Mouse (Mus musculus) heart, adult 2 months (tissue): ENCODE results near the gene Ankrd60. TPM values are rescaled to one million over a fixed set of nuclear protein-coding genes. Genes with fewer than 3 reads are reported as not detected.

Experiments
- DNase-seq, 2 experiments: peaks; one replicate each; pipeline ENCODE4 v3.0.0; 2021
- H3K27ac ChIP-seq: fragments of 200-600 bp; 2 replicates; pipeline ENCODE4 v1.8.1; 2022
- H3K27me3 ChIP-seq: fragments of 200-500 bp; 2 replicates; pipeline ENCODE4 v1.6.1; 2012; ENCODE audit warnings: mild to moderate bottlenecking, low read length, inconsistent platforms, mixed read lengths; ENCODE audit not compliant: control insufficient read depth, insufficient read depth
- H3K36me3 ChIP-seq: fragments of 200-500 bp; 2 replicates; pipeline ENCODE4 v1.6.1; 2012; ENCODE audit warnings: low read length, inconsistent platforms; ENCODE audit not compliant: control insufficient read depth, insufficient read depth
- H3K4me1 ChIP-seq: fragments of 200-500 bp; 2 replicates; pipeline ENCODE4 v1.6.1; 2011; ENCODE audit warnings: low read length; ENCODE audit not compliant: control insufficient read depth, insufficient read depth
- H3K4me3 ChIP-seq: fragments of 200-600 bp; 2 replicates; pipeline ENCODE4 v1.8.1; 2022
- H3K79me2 ChIP-seq: fragments of 200-500 bp; replicated peaks from 2 replicates; pipeline ENCODE4 v1.6.1; 2012; ENCODE audit warnings: mild to moderate bottlenecking, inconsistent platforms, low read length, moderate library complexity, mixed read lengths; ENCODE audit not compliant: control insufficient read depth, insufficient read depth
- H3K9ac ChIP-seq: fragments of 200-500 bp; 2 replicates; pipeline ENCODE4 v1.6.1; 2012; ENCODE audit warnings: low read depth, mild to moderate bottlenecking, control low read depth, inconsistent platforms, low read length, mixed read lengths
- CTCF ChIP-seq: fragments of 200-600 bp; IDR thresholded peaks from 2 replicates; pipeline ENCODE4 v1.8.1; 2022; ENCODE audit warnings: antibody characterized with exemption, mild to moderate bottlenecking, moderate library complexity
- EP300 ChIP-seq: fragments of 200-500 bp; IDR thresholded peaks from 2 replicates; pipeline ENCODE4 v1.6.1; 2011; ENCODE audit warnings: low read depth, low read length, control low read depth; ENCODE audit not compliant: insufficient read depth
- POLR2A ChIP-seq: fragments of 200-500 bp; IDR thresholded peaks from 2 replicates; pipeline ENCODE4 v1.6.1; 2011; ENCODE audit warnings: mild to moderate bottlenecking, low read depth, low read length, control low read depth; ENCODE audit not compliant: insufficient read depth
- WGBS: fragments of 180-500 bp; shearing (Covaris S2); methylation state at CpG from one replicate; pipeline ENCODE4 v1.1.7; 2018; 5-methylcytosine and 5-hydroxymethylcytosine counted together
- intact Hi-C: fragments of 180-260 bp; cut with DNase I; formaldehyde crosslinking; loops from one replicate; pipeline ENCODE4 v1.15.1; 2025
- polyA plus RNA-seq: library from polyadenylated mRNA; depleted of rRNA; stranded (reverse); fragments of >200 nt; gene quantifications from 2 replicates; pipeline ENCODE4 v1.2.3, GENCODE M21; 2012
- total RNA-seq, 2 experiments: library from RNA; stranded (reverse); gene quantifications; 2 replicates each; pipeline ENCODE4 v1.2.3; 2021

The Ankrd60 gene
- total and polyA plus RNA-seq, 3 experiments: not detected

DNA sequence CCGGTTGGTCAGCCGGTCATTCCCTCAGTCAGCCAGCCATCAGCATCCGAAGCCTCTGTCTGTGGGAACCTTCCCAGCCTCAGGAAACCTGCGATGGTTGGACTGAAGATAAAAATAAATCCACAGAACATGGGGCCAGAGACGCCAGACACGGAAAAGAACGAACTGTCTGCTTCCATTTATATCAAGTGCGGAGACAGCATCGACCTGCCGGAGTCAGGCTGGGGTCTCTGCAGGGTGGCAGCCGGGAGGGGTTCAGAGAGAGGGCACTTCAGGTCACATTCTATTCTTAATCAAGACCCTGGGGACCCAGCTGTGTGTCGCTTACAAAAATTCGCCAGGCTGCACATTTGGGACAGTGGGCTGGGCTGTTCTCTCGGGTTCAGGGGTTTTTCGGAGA lies 38.4 kb downstream of the Ankrd60 start:
- Histone ChIP-seq H3K4me3 (no peak overlapping the region), H3K36me3 (no peaks in the 10 kb centered on the region), H3K4me1 (no peaks in the 10 kb centered on the region), H3K27me3 (no peaks in the 10 kb centered on the region), H3K9ac (no peak overlapping the region), H3K79me2 (no peaks in the 10 kb centered on the region), H3K27ac (no peak overlapping the region)
- intact Hi-C loops: no loop called here
- WGBS: 40% methylated on average over 15 of the region's 15 CpGs
- no peak for DNase-seq
- TF ChIP-seq POLR2A (no peak), CTCF (no peak), EP300 (no peak)

GRCm38 (mm10) chr2:173535886-173536285 lies 42.3 kb downstream of the Ankrd60 start:
- no peak for DNase-seq
- Histone ChIP-seq H3K36me3 (no peaks in the 10 kb centered on the region), H3K4me1 (peaks cover 2% of the 10 kb centered on the region), H3K27me3 (no peaks in the 10 kb centered on the region), H3K4me3 (no peak overlapping the region), H3K9ac (no peak overlapping the region), H3K79me2 (no peaks in the 10 kb centered on the region), H3K27ac (no peak overlapping the region)
- intact Hi-C loops: no loop called here
- WGBS: 89% methylated on average over 9 of the region's 9 CpGs
- TF ChIP-seq POLR2A (no peak), CTCF (no peak), EP300 (no peak)

DNA sequence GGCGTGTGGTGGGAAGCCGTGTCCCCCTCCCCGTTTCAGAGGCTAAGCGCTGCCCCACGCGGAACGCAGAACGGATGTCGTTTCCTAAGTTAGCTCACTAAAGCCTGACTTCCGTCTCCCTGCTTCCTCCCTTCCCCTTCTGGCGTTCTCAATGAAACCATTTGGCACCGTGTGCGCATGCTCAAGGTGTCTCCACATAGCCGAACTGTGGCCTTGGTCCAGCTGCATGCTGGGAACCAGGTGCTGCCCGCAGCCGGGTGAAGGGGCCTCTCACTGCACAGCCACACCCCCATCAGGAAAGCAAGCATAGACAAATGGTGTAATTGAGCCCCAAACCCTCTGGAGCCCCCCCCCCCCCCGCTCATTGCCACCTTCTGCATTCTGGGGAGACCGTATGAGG lies 42.8 kb downstream of the Ankrd60 start:
- 79% methylated on average over 18 of the region's 18 CpGs for WGBS
- H3K4me1 ChIP-seq: peaks cover 2% of the 10 kb centered on the region
- H3K27ac ChIP-seq: no peak overlapping the region
- H3K36me3 ChIP-seq: no peaks in the 10 kb centered on the region
- no peak for DNase-seq
- no peaks in the 10 kb centered on the region for H3K27me3 ChIP-seq
- intact Hi-C loops: no loop called here
- H3K9ac ChIP-seq: no peak overlapping the region
- no peak for TF ChIP-seq POLR2A
- no peak for TF ChIP-seq EP300
- no peak for TF ChIP-seq CTCF
- H3K79me2 ChIP-seq: no peaks in the 10 kb centered on the region
- no peak overlapping the region for H3K4me3 ChIP-seq

- WGBS: 60% methylated on average over 7 of the region's 7 CpGs
- no peak overlapping the region for H3K27ac ChIP-seq
- H3K4me3 ChIP-seq: no peak overlapping the region
- intact Hi-C loops: no loop called here
- no peaks in the 10 kb centered on the region for H3K27me3 ChIP-seq
- no peaks in the 10 kb centered on the region for H3K79me2 ChIP-seq
- peaks cover 2% of the 10 kb centered on the region for H3K4me1 ChIP-seq
- TF ChIP-seq CTCF: no peak
- TF ChIP-seq EP300: no peak
- TF ChIP-seq POLR2A: no peak
- no peaks in the 10 kb centered on the region for H3K36me3 ChIP-seq
- no peak for DNase-seq
- no peak overlapping the region for H3K9ac ChIP-seq
Observed at GRCm38 (mm10) chr2:173534581-173534980, 43.6 kb downstream of the Ankrd60 start.

- 78% methylated on average over 15 of the region's 15 CpGs for WGBS
- Histone ChIP-seq H3K9ac (no peak overlapping the region), H3K4me3 (no peak overlapping the region), H3K4me1 (peaks cover 2% of the 10 kb centered on the region), H3K79me2 (no peaks in the 10 kb centered on the region), H3K27ac (no peak overlapping the region), H3K36me3 (no peaks in the 10 kb centered on the region), H3K27me3 (no peaks in the 10 kb centered on the region)
- intact Hi-C loops: no loop called here
- no peak for TF ChIP-seq EP300
- no peak for TF ChIP-seq CTCF
- no peak for TF ChIP-seq POLR2A
- DNase-seq: no peak
Observed at GRCm38 (mm10) chr2:173532711-173533462, 45.3 kb downstream of the Ankrd60 start.

DNA sequence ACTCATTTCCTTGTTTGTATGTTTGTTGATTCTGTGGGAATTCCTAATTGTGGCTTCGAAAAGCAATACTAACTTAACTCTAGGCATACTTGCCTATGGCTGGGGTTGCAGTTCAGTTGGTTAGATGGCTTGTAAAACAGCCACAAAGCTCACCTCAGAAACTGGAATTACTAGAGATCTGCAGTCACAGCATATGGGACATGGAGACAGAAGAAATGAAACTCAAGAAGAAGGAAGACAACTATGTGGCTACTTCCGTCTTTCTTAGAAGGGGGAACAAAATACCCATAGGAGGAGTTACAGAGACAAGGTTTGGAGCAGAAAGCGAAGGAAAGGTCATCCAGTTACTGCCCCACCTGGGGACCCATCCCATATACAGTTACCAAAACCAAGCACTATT lies 49.7 kb downstream of the Ankrd60 start:
- no peaks in the 10 kb centered on the region for H3K27me3 ChIP-seq
- no peaks in the 10 kb centered on the region for H3K79me2 ChIP-seq
- no peaks in the 10 kb centered on the region for H3K36me3 ChIP-seq
- no peak overlapping the region for H3K4me3 ChIP-seq
- no peak overlapping the region for H3K27ac ChIP-seq
- no peak overlapping the region for H3K9ac ChIP-seq
- intact Hi-C loops: no loop called here
- no peak for DNase-seq
- WGBS: 77% methylated on average over 3 of the region's 3 CpGs
- H3K4me1 ChIP-seq: peaks cover 2% of the 10 kb centered on the region
- TF ChIP-seq POLR2A: no peak
- TF ChIP-seq CTCF: no peak
- TF ChIP-seq EP300: no peak
